Mouse (Mus musculus): ENCODE data around the gene Ces2g. TPM values are rescaled to one million over a fixed set of nuclear protein-coding genes. Genes with fewer than 3 reads are reported as not detected.

Gene Ces2g
- polyA plus RNA-seq, 1 experiment from 2014 or later, result not detected

- no peak overlapping the region for H3K4me2 ChIP-seq
- no peak overlapping the region for H3K27ac ChIP-seq
- WGBS, result 85% methylated on average over 2 of the region's 2 CpGs
- H3K4me1 ChIP-seq, result no peaks in the 10 kb centered on the region
- no peak for ATAC-seq (replicated peaks)
- H3K27me3 ChIP-seq (replicated peaks), result no peaks in the 10 kb centered on the region
- H3K4me3 ChIP-seq, result no peak overlapping the region
- H3K9ac ChIP-seq, result no peak overlapping the region
- H3K9me3 ChIP-seq, result no peaks in the 10 kb centered on the region
- H3K36me3 ChIP-seq (replicated peaks), result no peaks in the 10 kb centered on the region
Measured at GRCm38 (mm10) chr8:105010000-105010399, 48.5 kb downstream of the Ces2g start.

GRCm38 (mm10) chr8:105011136-105011535, 49.6 kb downstream of the Ces2g start:
- H3K4me2 ChIP-seq, result no peak overlapping the region
- ATAC-seq (replicated peaks), result no peak
- no peak overlapping the region for H3K9ac ChIP-seq
- no peak overlapping the region for H3K4me3 ChIP-seq
- no peaks in the 10 kb centered on the region for H3K36me3 ChIP-seq (replicated peaks)
- H3K4me1 ChIP-seq, result no peaks in the 10 kb centered on the region
- H3K27ac ChIP-seq, result no peak overlapping the region
- no peaks in the 10 kb centered on the region for H3K9me3 ChIP-seq
- H3K27me3 ChIP-seq (replicated peaks), result no peaks in the 10 kb centered on the region
- 78% methylated on average over 12 of the region's 12 CpGs for WGBS

GRCm38 (mm10) chr8:105014391-105014790, 52.9 kb downstream of the Ces2g start:
- H3K27me3 ChIP-seq (replicated peaks), result no peaks in the 10 kb centered on the region
- H3K4me1 ChIP-seq, result no peaks in the 10 kb centered on the region
- H3K9me3 ChIP-seq, result no peaks in the 10 kb centered on the region
- H3K4me3 ChIP-seq, result no peak overlapping the region
- WGBS, result 94% methylated on average over 5 of the region's 5 CpGs
- H3K27ac ChIP-seq, result no peak overlapping the region
- no peak overlapping the region for H3K9ac ChIP-seq
- H3K36me3 ChIP-seq (replicated peaks), result no peaks in the 10 kb centered on the region
- no peak overlapping the region for H3K4me2 ChIP-seq
- ATAC-seq (replicated peaks), result no peak

Other genes starting within 250 kb of the Ces2g start
- gene Ces2a, start 227.7 kb upstream of the Ces2g start, polyA plus RNA-seq (2015; fragmentation: Nextera tagmentation; extraction: Ambion mirVana), result not detected in 2 replicates
- 0.28 and 0.42 TPM in 2 replicates for gene Ces2b, start 130.1 kb upstream of the Ces2g start, polyA plus RNA-seq (2015; fragmentation: Nextera tagmentation; extraction: Ambion mirVana)
- not detected in 2 replicates for gene Ces2c, start 114.7 kb upstream of the Ces2g start, polyA plus RNA-seq (2015; fragmentation: Nextera tagmentation; extraction: Ambion mirVana)
- gene Ces2e, start 35.5 kb upstream of the Ces2g start, polyA plus RNA-seq (2015; fragmentation: Nextera tagmentation; extraction: Ambion mirVana), result not detected in 2 replicates
- not detected in 2 replicates for gene Ces2f, start 14.4 kb upstream of the Ces2g start, polyA plus RNA-seq (2015; fragmentation: Nextera tagmentation; extraction: Ambion mirVana)
- not detected in 2 replicates for gene Ces2h, start 39.1 kb downstream of the Ces2g start, polyA plus RNA-seq (2015; fragmentation: Nextera tagmentation; extraction: Ambion mirVana)
- gene Ces3a, start 86.9 kb downstream of the Ces2g start, polyA plus RNA-seq (2015; fragmentation: Nextera tagmentation; extraction: Ambion mirVana), result not detected in 2 replicates
- not detected in 2 replicates for gene Ces3b, start 122.0 kb downstream of the Ces2g start, polyA plus RNA-seq (2015; fragmentation: Nextera tagmentation; extraction: Ambion mirVana)
- gene Ces4a, start 170.1 kb downstream of the Ces2g start, polyA plus RNA-seq (2015; fragmentation: Nextera tagmentation; extraction: Ambion mirVana), result 0.06 TPM in 1 of 2 replicates, not detected in the other
- 20.3 and 22.5 TPM in 2 replicates for gene Cbfb, start 209.0 kb downstream of the Ces2g start, polyA plus RNA-seq (2015; fragmentation: Nextera tagmentation; extraction: Ambion mirVana)